ENCODE assay signal across 16 mouse cellular contexts in genomic region chr12:66679558-66679957, GRCm38 (mm10).
"Had no signal": no experiment of that assay in that cellular context is flagged by ENCODE, and none has a peak within 500 bp of the region (broad histone marks: within the 10 kb centered on the region; RNA-seq: fewer than 3 reads in every experiment).

No protein-coding gene starts in this region.

- H3K27ac ChIP-seq: neural tube, embryonic 12.5 days; neural tube, embryonic 13.5 days; neural tube, embryonic 15.5 days; stomach, embryonic 15.5 days; stomach, postnatal 0 days had no signal

- H3K4me3 ChIP-seq: neural tube, embryonic 12.5 days; neural tube, embryonic 13.5 days; neural tube, embryonic 15.5 days; stomach, embryonic 15.5 days had no signal

- DNase-seq: retina, postnatal 1 day; right cerebral cortex, adult 18-20 months; right cerebral cortex, postnatal 14 days; right cerebral cortex, postnatal 25 days; right cerebral cortex, postnatal 4 days; spleen, adult 18-20 months; thymus, adult 2 months; thymus, postnatal 14 days; thymus, postnatal 25 days; thymus, postnatal 36 days; thymus, postnatal 4 days had no signal
